Mouse (Mus musculus) intestine, embryonic 15.5 days (tissue): ENCODE measurements at regions not wholly inside any gene's neighbourhood (a gene's known extent, or its start where the extent isn't known, plus 50 kb on each side); places are given as distances from the start of the nearest gene placed in this dataset.

Source experiments
- ATAC-seq: fragments of 200-750 bp; cut with Nextera tagmentation; 2 replicates; pipeline ENCODE4 v1.8.0; 2017; ENCODE audit warnings: moderate TSS enrichment, moderate library complexity
- H3K27ac ChIP-seq: fragments of 300-500 bp; sonication (generic); 2 replicates; pipeline ENCODE4 v1.5.1; 2015; ENCODE audit warnings: mild to moderate bottlenecking, inconsistent platforms
- H3K27me3 ChIP-seq: fragments of 300-500 bp; sonication (generic); replicated peaks from 2 replicates; pipeline ENCODE4 v1.6.1; 2015; ENCODE audit warnings: inconsistent platforms
- H3K36me3 ChIP-seq: fragments of 300-500 bp; sonication (generic); 2 replicates; pipeline ENCODE4 v1.6.1; 2015; ENCODE audit warnings: inconsistent platforms
- H3K4me1 ChIP-seq: fragments of 300-500 bp; sonication (generic); replicated peaks from 2 replicates; pipeline ENCODE4 v1.6.1; 2015; ENCODE audit warnings: inconsistent platforms
- H3K4me2 ChIP-seq: fragments of 300-500 bp; sonication (generic); replicated peaks from 2 replicates; pipeline ENCODE4 v1.6.1; 2015; ENCODE audit warnings: mild to moderate bottlenecking, inconsistent platforms
- H3K4me3 ChIP-seq: fragments of 300-500 bp; sonication (generic); replicated peaks from 2 replicates; pipeline ENCODE4 v1.5.1; 2015; ENCODE audit warnings: inconsistent platforms
- H3K9ac ChIP-seq: fragments of 300-500 bp; sonication (generic); 2 replicates; pipeline ENCODE4 v1.6.1; 2015; ENCODE audit warnings: inconsistent platforms
- H3K9me3 ChIP-seq: fragments of 300-500 bp; sonication (generic); 2 replicates; pipeline ENCODE4 v1.6.1; 2016; ENCODE audit warnings: inconsistent platforms
- WGBS: fragments of 180-500 bp; shearing (Covaris S2); methylation state at CpG from one replicate; pipeline ENCODE4 v1.1.7; 2015; 5-methylcytosine and 5-hydroxymethylcytosine counted together

DNA sequence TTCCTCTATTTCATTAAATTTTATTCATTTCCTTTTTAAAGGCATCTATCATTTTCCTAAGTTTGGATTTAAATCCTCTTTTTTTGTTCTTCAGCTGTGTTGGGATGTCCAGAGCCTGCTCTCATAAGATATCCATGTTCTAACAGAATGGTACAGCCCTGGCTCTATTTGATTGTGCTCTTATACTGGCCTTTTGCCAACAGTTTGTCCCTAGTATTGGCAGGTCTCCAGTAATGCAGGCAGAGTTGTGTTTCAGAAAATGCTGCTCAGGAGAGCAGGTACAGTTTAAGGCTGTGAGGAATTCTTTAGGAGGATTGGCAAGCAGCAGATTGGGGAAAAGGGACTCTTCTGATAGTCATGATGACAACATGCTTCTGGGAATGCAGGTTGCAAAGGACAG, 797.1 kb upstream of the Slit2 start:
- Histone ChIP-seq H3K36me3 (no peaks in the 10 kb centered on the region), H3K27me3 (no peaks in the 10 kb centered on the region), H3K4me1 (no peaks in the 10 kb centered on the region), H3K9me3 (no peaks in the 10 kb centered on the region), H3K9ac (no peak overlapping the region), H3K27ac (no peak overlapping the region), H3K4me3 (no peak overlapping the region), H3K4me2 (no peak overlapping the region)
- ATAC-seq: no peak

DNA sequence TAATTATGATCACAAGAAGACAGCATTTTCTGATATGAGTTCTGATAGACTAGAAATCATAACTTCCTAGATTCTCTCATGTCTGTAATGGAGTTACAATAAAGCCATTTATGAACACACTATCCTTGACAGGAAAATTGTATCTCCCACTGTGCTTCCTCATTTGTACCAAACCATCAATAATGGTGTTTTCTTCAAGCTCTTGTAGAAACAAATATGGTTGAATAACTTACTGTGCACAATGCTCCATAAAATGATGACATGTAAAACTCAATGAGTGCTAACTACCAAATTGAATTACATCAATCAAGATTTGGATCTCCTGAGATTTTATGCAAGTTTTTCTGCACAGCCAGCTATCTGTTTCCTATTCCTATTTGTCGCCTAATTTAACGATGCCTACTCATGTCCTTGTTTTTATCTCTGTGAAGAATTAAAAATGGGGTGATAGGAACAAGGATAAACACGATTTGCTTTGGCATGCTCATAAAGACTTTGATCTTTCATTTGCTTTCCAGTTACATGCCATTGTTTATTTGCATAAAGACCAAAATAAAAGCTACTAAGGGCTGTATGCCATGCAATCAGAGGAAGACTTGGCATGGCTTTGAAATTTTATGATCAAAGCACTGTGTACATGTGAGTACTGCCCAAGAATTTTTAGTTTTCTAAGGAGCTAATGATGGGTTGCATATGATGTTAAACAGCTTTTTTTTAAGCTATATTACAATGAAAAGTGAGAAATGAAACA, 780.6 kb upstream of the Slit2 start:
- no peak overlapping the region for H3K4me3 ChIP-seq
- H3K4me2 ChIP-seq: no peak overlapping the region
- no peak for ATAC-seq
- 83% methylated on average over 3 of the region's 3 CpGs for WGBS
- no peaks in the 10 kb centered on the region for H3K4me1 ChIP-seq
- no peak overlapping the region for H3K9ac ChIP-seq
- H3K27ac ChIP-seq: no peak overlapping the region
- no peaks in the 10 kb centered on the region for H3K36me3 ChIP-seq
- no peaks in the 10 kb centered on the region for H3K27me3 ChIP-seq
- H3K9me3 ChIP-seq: no peaks in the 10 kb centered on the region

- H3K9ac ChIP-seq: no peak overlapping the region
- H3K4me3 ChIP-seq: no peak overlapping the region
- H3K27me3 ChIP-seq: no peaks in the 10 kb centered on the region
- no peak overlapping the region for H3K4me2 ChIP-seq
- no peak for ATAC-seq
- H3K36me3 ChIP-seq: no peaks in the 10 kb centered on the region
- no peaks in the 10 kb centered on the region for H3K9me3 ChIP-seq
- no peaks in the 10 kb centered on the region for H3K4me1 ChIP-seq
- WGBS: 72% methylated on average over 1 of the region's 1 CpGs
- no peak overlapping the region for H3K27ac ChIP-seq
Observed at GRCm38 (mm10) chr5:47202915-47203296, 780.0 kb upstream of the Slit2 start.

DNA sequence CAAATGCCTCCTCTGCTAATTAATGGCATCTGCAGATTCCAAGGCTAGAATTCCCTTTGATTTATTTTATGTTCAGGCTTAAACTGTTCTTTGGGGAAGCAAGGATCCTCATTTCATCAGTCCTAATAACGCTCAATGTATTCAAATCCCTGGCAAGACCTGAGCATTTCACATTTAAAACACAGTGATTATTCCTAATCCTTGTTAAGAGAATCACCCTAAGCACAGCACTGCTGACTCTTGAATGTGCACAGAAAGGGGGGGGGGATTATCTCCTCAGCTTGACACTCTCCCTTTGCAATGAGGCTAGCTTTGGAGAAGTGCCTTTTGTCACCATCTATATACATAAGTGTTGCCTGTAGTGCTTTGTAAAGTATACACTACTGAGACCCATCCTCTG, 772.4 kb upstream of the Slit2 start:
- H3K4me2 ChIP-seq: no peak overlapping the region
- no peaks in the 10 kb centered on the region for H3K4me1 ChIP-seq
- H3K4me3 ChIP-seq: no peak overlapping the region
- no peak overlapping the region for H3K27ac ChIP-seq
- H3K36me3 ChIP-seq: no peaks in the 10 kb centered on the region
- 58% methylated on average over 1 of the region's 1 CpGs for WGBS
- H3K9ac ChIP-seq: no peak overlapping the region
- no peaks in the 10 kb centered on the region for H3K9me3 ChIP-seq
- no peak for ATAC-seq
- H3K27me3 ChIP-seq: no peaks in the 10 kb centered on the region

DNA sequence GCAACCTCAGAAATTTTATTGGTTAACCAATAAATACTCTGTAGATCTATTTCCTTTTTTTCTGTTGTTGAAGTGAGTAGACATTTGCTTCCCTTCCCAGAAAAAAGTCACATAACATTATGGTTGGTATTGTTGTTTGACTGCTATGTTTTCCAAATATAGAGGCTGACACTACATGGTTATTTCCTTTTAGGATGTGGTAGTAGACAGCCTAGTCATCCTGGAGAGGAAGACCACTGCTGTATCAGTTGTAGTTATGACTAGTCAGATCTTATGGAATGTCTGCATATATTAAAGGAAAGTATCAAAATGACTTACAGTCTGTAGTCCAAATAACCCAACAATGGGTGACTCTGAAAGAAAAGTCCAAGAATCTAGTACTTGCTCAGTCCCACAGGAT, 767.5 kb upstream of the Slit2 start:
- no peak for ATAC-seq
- no peaks in the 10 kb centered on the region for H3K9me3 ChIP-seq
- no peaks in the 10 kb centered on the region for H3K36me3 ChIP-seq
- H3K9ac ChIP-seq: no peak overlapping the region
- no peak overlapping the region for H3K4me3 ChIP-seq
- H3K4me2 ChIP-seq: no peak overlapping the region
- H3K27me3 ChIP-seq: no peaks in the 10 kb centered on the region
- H3K4me1 ChIP-seq: no peaks in the 10 kb centered on the region
- no peak overlapping the region for H3K27ac ChIP-seq

GRCm38 (mm10) chr5:47225247-47225646, 757.7 kb upstream of the Slit2 start:
- H3K4me3 ChIP-seq: no peak overlapping the region
- no peak overlapping the region for H3K9ac ChIP-seq
- no peak for ATAC-seq
- no peaks in the 10 kb centered on the region for H3K27me3 ChIP-seq
- H3K36me3 ChIP-seq: no peaks in the 10 kb centered on the region
- H3K4me2 ChIP-seq: no peak overlapping the region
- H3K4me1 ChIP-seq: no peaks in the 10 kb centered on the region
- no peaks in the 10 kb centered on the region for H3K9me3 ChIP-seq
- whole genome bisulfite sequencing: 72% methylated on average over 1 of the region's 1 CpGs
- H3K27ac ChIP-seq: no peak overlapping the region

DNA sequence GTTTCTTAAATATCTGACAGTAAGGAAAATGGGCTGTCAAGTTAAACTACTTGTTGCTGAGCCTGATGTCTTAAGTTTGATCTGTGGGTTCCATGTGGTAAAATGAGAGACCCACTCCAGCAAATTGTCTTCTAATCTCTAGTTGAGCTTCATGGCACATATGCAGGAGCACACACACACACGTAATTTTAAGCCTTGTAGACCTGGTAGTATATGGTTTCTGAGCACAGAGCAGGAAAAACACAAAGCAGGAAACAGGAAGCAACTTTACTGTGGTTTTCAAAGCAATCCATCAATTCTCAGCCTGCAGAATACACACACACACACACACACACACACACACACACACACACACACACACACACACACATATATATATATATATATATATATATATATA, 746.8 kb upstream of the Slit2 start:
- no peak for ATAC-seq
- no peaks in the 10 kb centered on the region for H3K9me3 ChIP-seq
- WGBS: 68% methylated on average over 1 of the region's 1 CpGs
- H3K27ac ChIP-seq: no peak overlapping the region
- H3K27me3 ChIP-seq: no peaks in the 10 kb centered on the region
- no peak overlapping the region for H3K4me2 ChIP-seq
- no peak overlapping the region for H3K4me3 ChIP-seq
- H3K9ac ChIP-seq: no peak overlapping the region
- H3K36me3 ChIP-seq: no peaks in the 10 kb centered on the region
- H3K4me1 ChIP-seq: no peaks in the 10 kb centered on the region

GRCm38 (mm10) chr5:47240060-47240459, 742.9 kb upstream of the Slit2 start:
- no peaks in the 10 kb centered on the region for H3K27me3 ChIP-seq
- H3K4me1 ChIP-seq: no peaks in the 10 kb centered on the region
- no peak overlapping the region for H3K9ac ChIP-seq
- no peaks in the 10 kb centered on the region for H3K36me3 ChIP-seq
- H3K27ac ChIP-seq: no peak overlapping the region
- H3K4me2 ChIP-seq: no peak overlapping the region
- no peak overlapping the region for H3K4me3 ChIP-seq
- ATAC-seq: no peak
- WGBS: 52% methylated on average over 2 of the region's 2 CpGs
- H3K9me3 ChIP-seq: no peaks in the 10 kb centered on the region

- Histone ChIP-seq H3K27me3 (no peaks in the 10 kb centered on the region), H3K9ac (no peak overlapping the region), H3K4me1 (no peaks in the 10 kb centered on the region), H3K4me3 (no peak overlapping the region), H3K9me3 (no peaks in the 10 kb centered on the region), H3K36me3 (no peaks in the 10 kb centered on the region), H3K4me2 (no peak overlapping the region), H3K27ac (no peak overlapping the region)
- no peak for ATAC-seq
- WGBS: 61% methylated on average over 7 of the region's 7 CpGs
Observed at GRCm38 (mm10) chr5:47240586-47240985, 742.4 kb upstream of the Slit2 start.

DNA sequence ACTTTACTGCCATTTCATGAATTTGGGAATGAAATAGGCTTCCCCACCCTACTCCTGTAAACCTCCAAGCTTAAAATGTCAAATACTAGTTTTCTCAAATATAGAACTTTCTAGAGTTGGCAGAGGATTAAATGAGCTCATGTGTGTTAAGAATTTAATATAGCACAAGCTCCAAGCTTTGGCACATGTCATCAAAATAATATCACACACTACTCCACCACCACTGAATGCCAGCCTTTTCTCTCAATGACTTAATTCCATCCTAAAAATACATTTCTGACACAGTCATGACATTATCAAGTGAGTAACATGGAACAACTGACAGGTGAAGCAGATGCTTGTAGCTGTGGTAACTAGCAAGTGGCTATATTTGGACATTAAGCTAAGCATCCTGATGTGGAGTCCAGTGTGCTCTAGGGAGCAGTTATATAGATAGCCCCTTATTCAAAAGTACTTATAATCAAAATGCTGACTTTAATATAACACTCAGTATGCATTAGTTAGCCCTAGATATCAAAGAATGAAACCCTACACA, 728.0 kb upstream of the Slit2 start:
- H3K36me3 ChIP-seq: no peaks in the 10 kb centered on the region
- H3K4me1 ChIP-seq: no peaks in the 10 kb centered on the region
- H3K27ac ChIP-seq: no peak overlapping the region
- no peak overlapping the region for H3K4me3 ChIP-seq
- H3K9ac ChIP-seq: no peak overlapping the region
- H3K27me3 ChIP-seq: no peaks in the 10 kb centered on the region
- H3K9me3 ChIP-seq: no peaks in the 10 kb centered on the region
- no peak for ATAC-seq
- H3K4me2 ChIP-seq: no peak overlapping the region

GRCm38 (mm10) chr5:47261658-47262411, 721.1 kb upstream of the Slit2 start:
- Histone ChIP-seq H3K27ac (no peak overlapping the region), H3K9me3 (no peaks in the 10 kb centered on the region), H3K4me2 (no peak overlapping the region), H3K36me3 (no peaks in the 10 kb centered on the region), H3K9ac (no peak overlapping the region), H3K4me3 (no peak overlapping the region), H3K27me3 (no peaks in the 10 kb centered on the region), H3K4me1 (no peaks in the 10 kb centered on the region)
- WGBS: 84% methylated on average over 5 of the region's 5 CpGs
- ATAC-seq: no peak

GRCm38 (mm10) chr5:47272642-47273041, 710.3 kb upstream of the Slit2 start:
- no peaks in the 10 kb centered on the region for H3K27me3 ChIP-seq
- no peak for ATAC-seq
- no peaks in the 10 kb centered on the region for H3K4me1 ChIP-seq
- no peaks in the 10 kb centered on the region for H3K9me3 ChIP-seq
- H3K36me3 ChIP-seq: no peaks in the 10 kb centered on the region
- no peak overlapping the region for H3K27ac ChIP-seq
- H3K4me3 ChIP-seq: no peak overlapping the region
- WGBS: 62% methylated on average over 3 of the region's 3 CpGs
- H3K9ac ChIP-seq: no peak overlapping the region
- no peak overlapping the region for H3K4me2 ChIP-seq
